Mouse (Mus musculus): ENCODE results near the gene Atf6.
A peak's percentile ranks its signal among the peaks of the same experiment; 100 is the strongest.

Atf6 gene

GRCm38 (mm10) chr1:170844380-170844779 is 23.2 kb downstream of the Atf6 start:
- DNase-seq, result peak in 1 of 2 experiments; percentile 5

- no peak for DNase-seq
These were observed 27.9 kb downstream of the Atf6 start for GRCm38 (mm10) chr1:170839685-170840084.

- peak; percentile 28 to 76 for DNase-seq
These were observed 32.8 kb downstream of the Atf6 start for GRCm38 (mm10) chr1:170834756-170835155.

DNA sequence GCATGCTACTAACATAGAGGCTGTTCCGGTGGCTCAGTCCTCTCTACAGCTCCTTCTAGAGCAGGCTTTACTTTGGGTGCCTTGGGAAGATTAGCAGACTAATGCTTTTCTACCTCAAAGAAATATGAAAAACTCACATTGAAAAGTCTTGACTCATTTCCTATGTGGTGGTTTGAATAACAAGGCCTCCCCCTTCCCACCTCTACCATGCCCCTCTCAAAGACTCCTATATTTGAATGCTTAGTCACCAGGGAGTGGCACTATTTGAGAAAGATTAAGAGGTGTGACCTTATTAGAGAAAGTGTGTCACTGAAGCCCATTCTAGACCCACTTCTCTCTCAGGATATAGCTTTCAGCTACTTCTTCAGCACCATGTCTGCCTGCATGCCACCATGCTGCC is 37.8 kb downstream of the Atf6 start:
- no peak for DNase-seq

- DNase-seq, result no peak
These were observed 38.2 kb downstream of the Atf6 start for GRCm38 (mm10) chr1:170829344-170829743.

- no peak for DNase-seq
These were observed 47.3 kb downstream of the Atf6 start for GRCm38 (mm10) chr1:170820103-170820814.

- DNase-seq, result no peak
These were observed 52.1 kb downstream of the Atf6 start for GRCm38 (mm10) chr1:170815287-170816004.

DNA sequence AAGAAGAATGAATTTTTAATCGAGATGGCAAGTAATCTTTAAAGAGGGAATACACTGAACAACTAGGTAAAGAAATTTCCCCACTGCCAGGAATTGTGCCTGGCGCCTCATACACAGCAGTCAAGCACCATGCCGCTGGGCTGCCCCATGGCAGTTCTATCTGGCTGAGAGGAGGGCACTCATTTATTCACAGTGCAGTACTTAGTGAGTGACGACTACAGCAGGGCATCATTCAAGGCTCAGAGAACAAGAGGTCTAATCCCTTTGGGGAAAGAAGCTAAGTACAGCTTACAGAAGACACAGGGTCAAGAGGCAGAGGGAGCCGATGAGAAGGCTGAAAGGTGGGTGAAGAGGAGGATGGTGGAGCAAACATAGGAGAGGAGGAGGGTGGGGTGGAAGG is 54.7 kb downstream of the Atf6 start:
- no peak for DNase-seq

- no peak for DNase-seq
These were observed 59.8 kb downstream of the Atf6 start for GRCm38 (mm10) chr1:170807600-170808270.

GRCm38 (mm10) chr1:170804721-170805120 is 62.9 kb downstream of the Atf6 start:
- no peak for DNase-seq

DNA sequence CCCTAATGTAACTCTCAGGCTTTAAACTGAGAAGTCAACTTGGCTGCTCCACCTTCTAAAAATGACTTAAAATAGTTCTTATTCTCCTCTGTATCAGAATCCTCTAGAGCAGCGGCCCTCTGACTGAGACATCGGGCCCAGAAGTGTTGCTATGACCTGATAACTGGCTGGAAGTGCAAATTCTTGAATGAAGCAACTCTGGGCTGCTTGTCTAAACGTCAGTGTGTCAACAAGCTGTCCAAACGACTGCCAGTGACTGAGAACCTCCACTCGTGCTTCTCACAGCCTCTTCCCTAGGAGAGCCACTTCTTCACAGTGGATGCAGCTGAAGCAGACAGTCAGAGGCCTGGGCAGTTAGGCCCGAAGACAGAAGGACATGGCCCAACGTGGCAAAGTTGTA is 64.9 kb downstream of the Atf6 start:
- DNase-seq, result no peak

- no peak for DNase-seq
These were observed 66.9 kb downstream of the Atf6 start for GRCm38 (mm10) chr1:170800694-170801093.

DNA sequence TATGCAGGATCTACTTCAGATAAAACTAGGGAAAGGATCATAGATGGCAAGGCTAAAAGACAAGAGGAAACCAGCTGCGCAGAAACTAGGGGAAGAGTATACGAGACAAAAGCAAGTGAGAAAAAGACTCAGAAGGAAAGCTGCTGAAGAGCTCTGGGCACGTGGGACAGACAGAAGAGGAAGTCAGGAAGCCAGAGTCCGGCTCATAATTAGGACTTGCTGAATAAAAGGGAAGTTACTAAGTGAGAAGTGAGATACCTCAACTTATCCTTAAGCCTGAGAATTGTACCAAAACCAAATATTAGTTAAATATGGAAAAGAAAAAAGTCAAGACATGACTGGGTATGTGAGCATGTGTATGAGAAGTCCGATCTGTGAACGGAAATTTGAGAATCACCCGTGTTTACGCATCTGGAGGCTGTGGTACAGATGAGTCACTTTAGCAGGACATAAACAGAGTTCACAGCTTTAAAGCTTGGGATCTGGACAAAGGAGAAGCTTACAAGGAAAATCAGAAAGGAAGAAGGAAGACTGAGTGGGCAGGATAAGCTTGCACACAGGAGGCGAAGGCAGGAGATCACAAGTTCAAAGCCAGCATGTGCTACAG is 71.7 kb downstream of the Atf6 start:
- DNase-seq, result no peak

DNA sequence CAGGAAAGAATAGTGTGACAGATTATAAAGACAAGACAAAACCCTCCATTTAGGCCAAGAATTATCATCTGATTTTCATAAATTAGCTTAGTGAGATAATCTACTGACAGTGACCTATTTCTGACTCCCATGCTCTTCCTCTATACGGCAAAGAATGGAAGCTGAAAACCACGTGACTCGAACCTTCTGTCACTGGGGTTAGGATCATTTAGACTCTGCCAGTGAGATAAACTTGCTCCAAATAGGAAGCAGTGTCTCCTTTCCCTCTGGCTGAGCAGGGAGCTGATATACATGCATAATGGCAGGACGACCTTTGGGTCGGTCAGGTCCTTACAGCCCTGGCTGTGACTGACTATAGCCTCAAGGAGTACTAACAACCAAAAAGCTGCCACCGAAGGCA is 76.0 kb downstream of the Atf6 start:
- DNase-seq, result no peak

GRCm38 (mm10) chr1:170791001-170791400 is 76.6 kb downstream of the Atf6 start:
- DNase-seq, result no peak

- no peak for DNase-seq
These were observed 79.9 kb downstream of the Atf6 start for GRCm38 (mm10) chr1:170787643-170788042.

- DNase-seq, result no peak
These were observed 80.8 kb downstream of the Atf6 start for GRCm38 (mm10) chr1:170786570-170787341.

DNA sequence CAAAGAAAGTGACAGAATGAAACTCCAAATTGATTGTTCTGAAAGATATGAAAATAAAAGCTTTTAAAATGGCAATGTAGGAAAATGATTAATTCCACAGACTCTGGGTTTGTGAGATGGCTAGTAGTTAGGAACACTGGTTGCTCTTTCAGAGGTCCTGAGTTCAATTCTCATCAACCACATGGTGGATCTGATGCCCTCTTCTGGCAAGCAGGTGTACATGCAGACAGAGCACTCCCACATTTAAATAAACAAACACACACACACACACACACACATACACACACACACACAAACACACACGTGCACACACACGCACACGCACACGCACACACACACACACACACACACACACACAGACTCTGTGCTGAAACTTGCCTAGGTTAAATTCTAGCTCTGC is 89.9 kb downstream of the Atf6 start:
- no peak for DNase-seq

- no peak for DNase-seq
These were observed 93.1 kb downstream of the Atf6 start for GRCm38 (mm10) chr1:170774431-170774830.

GRCm38 (mm10) chr1:170773506-170773905 is 94.1 kb downstream of the Atf6 start:
- no peak for DNase-seq

DNA sequence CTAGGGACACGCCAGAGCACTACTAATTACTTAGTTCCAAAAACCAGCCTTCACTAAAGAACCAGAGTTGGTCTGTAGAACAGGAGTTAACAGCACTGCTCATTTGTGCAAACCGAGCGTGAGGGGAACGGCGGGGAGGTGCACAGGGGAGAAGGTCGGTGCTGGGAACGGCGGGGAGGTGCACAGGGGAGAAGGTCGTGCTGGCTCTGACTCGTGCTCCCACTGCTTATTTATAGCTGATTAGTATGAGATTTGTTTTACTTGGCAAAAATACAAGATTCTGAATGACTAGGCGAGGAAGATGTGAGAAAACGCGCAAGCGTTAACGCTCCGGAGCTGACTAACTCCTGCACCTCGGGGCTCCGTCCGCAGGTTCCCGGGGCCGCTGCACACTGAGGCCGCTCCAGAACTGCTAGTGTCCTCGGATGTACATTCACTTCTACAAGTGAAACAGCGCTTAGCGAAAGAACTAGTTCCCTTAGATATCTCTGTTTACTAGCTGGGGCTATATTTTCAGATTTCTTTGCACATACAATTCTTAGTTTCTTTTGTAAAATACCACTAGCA is 96.1 kb downstream of the Atf6 start:
- peak; percentile 13 to 36 for DNase-seq

DNA sequence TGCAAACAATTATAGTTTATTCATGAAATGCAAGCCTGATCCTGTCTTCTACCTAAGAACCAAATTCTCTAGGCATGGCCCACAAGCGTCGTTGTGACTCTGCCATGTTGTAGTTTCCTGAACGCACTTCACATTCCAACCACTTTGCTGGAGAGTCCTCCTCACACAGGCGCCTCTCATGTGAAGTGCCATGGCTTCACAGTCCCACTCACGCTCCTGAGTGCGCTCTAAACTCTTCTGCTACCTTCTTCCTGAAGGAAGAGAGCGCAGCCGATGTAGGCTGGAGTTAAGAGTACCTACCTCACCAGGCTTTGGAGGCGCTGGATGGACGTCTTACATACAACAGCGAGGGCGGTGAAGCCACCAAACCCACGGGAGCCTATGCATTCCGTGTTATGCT is 96.9 kb downstream of the Atf6 start:
- no peak for DNase-seq
